Mouse (Mus musculus): ENCODE data around the gene Slc9a5.
A peak's percentile ranks its signal among the peaks of the same experiment; 100 is the strongest.

Gene Slc9a5

DNA sequence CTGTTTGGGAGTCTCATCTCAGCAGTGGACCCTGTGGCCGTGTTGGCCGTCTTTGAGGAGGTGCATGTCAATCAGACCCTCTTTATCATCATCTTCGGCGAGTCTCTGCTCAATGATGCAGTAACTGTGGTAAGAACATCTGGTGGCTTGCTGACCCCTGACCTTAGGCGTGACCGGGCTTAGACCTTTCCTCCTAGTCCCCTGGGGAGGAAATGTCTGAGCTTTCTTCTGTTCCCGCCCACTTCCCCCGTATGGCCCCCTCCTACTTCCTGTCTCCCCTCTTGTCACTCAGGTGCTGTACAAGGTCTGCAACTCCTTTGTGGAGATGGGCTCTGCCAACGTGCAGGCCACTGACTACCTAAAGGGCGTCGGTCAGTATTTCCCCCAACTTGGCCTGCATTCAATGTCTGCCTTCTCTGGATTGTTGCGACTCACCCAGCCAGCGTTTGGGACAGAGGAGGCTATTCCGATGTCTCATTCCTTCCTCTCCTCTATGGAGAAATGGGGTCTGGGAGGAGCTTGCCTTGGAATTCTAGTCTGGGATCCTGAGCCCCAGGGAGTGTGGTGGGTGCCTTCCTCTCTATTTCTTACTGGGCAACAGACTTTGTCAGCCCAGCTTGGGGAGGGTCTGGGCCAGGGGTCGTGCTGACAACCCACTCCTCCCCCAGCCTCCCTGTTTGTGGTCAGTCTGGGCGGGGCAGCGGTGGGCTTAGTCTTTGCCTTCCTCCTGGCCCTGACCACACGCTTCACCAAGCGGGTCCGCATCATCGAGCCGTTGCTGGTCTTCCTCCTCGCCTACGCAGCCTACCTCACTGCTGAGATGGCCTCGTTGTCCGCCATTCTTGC is 6.8 kb downstream of the Slc9a5 start:
- DNase-seq, result no peak

GRCm38 (mm10) chr8:105356681-105357080 is 8.0 kb downstream of the Slc9a5 start:
- DNase-seq, result no peak

GRCm38 (mm10) chr8:105359208-105359607 is 10.6 kb downstream of the Slc9a5 start:
- no peak for DNase-seq

- DNase-seq, result no peak
These were observed 11.0 kb downstream of the Slc9a5 start for GRCm38 (mm10) chr8:105359646-105360045.

- no peak for DNase-seq
These were observed 13.4 kb downstream of the Slc9a5 start for GRCm38 (mm10) chr8:105361751-105362702.

GRCm38 (mm10) chr8:105367107-105367506 is 18.5 kb downstream of the Slc9a5 start:
- peak; percentile 49 for DNase-seq

GRCm38 (mm10) chr8:105372473-105372872 is 23.8 kb downstream of the Slc9a5 start:
- no peak for DNase-seq

DNA sequence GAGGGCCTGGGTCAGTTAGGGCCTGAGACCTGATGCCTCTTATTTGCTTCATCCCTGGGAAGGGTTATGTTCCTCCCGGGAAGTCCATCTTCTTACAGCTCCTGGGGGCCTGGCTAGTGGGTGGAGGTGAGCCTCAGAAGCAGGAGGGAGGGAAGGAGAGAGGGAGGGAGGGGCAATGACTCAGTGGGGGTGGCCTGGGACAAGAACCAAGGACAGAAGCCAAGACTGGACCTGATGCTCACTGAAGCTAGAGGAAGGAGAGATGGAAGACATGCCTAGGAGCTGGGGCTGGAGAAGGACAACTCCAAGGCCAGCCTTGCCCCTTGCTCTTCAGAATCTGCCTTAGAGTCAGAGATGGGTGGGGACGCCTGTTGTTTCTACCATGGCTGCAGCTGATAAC is 24.4 kb downstream of the Slc9a5 start, which contains the start of gene Plekhg4:
Gene Plekhg4 (plus strand): TSS at position 243 of the 400 bp plus-strand sequence.
- DNase-seq, result no peak

- DNase-seq, result peak; percentile 42
These were observed 25.9 kb downstream of the Slc9a5 start for GRCm38 (mm10) chr8:105374513-105374966.

- peak; percentile 50 for DNase-seq
These were observed 30.0 kb downstream of the Slc9a5 start for GRCm38 (mm10) chr8:105378673-105379072.

GRCm38 (mm10) chr8:105380308-105380707 is 31.7 kb downstream of the Slc9a5 start:
- DNase-seq, result no peak

DNA sequence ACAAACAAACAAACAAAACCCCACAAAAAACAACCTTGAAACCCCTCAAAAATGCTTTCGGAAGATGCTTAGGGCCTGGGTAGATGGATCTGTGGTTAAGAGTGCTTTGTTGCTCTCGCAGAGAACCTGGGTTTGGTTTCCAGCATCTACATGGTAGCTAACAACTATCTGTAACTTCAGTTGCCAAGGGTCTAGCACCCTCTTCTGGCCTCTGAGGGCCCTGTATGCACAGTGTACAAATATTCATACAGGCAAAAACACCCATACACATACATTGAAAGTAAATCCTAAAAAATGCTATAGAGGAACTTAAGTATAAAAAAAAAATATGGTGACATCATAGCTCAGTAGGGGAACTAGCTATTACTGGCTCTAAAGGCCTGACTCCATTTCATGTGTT is 35.4 kb downstream of the Slc9a5 start:
- DNase-seq, result no peak

DNA sequence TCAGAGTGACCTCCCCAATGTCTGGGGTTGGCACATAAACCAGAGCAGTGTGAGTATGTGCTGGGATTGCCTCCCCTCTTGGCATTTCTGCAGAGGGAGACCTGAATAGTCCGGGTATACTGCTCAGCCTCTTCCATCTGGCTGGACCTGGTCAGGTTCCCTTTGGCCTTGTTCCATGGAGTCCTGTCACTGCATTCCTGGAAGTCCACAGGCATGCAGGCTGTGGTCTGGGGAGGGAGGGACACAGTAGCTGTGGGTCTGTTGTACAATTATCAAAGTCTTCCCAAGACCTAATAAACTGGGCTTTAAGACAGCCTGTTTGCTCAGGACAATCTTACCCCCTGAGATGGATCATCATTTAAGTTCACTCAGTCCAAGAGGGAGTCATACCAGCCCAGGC is 38.5 kb downstream of the Slc9a5 start:
- no peak for DNase-seq

- no peak for DNase-seq
These were observed 40.5 kb downstream of the Slc9a5 start for GRCm38 (mm10) chr8:105389096-105389495.

DNA sequence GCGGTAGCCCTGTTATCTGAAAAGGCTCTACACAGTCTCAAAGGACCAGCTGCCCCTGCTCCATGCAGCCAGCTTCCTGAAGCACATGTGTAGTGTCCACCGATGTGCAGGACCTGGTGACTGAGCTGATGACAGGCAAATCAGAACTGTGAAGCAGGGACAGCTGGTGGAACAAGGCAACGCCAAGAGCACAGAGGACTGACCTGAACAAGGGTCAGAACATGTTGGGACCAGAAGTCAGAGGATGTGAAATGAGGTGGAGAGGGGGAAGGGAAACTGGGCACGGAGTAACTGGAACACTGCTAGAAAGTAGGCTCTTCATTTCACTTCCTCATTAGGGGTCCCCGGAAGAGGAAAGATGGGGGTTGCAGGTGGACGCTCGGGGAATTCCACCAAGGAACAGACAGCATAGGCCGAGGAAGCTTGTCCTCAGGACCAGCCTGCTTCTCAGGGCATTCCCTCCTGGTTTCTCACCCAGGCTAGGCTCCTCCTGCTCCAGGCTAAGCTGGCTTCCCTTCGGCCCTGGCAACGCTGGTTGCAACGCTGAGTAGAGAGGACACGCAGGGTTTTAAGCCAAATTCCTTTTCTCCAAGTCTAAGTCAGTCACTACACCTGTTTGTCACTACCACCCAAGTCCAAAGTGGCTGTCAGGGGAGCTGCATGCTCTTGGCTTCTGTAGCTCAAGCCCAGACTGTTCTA is 44.6 kb downstream of the Slc9a5 start:
- DNase-seq, result no peak

GRCm38 (mm10) chr8:105393915-105394314 is 45.3 kb downstream of the Slc9a5 start:
- no peak for DNase-seq

DNA sequence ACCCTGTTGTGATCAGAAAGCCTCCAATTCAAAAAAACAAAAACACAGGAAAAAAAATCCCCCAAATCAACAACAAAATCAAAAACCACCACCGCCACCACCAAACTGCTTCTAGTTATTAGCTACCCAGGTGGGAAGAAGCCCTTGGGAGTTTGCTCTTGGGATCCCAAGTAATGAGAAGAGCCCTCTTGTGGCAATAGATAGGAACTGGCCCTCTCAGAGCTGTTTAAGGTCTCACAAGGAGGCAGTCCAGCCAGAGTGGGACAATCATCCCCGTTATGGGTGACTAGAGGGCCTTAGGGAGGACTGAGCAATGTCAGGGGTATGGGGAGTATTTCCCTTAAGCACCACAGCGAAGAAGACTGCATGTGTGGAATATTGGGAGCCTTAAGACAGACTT is 49.1 kb downstream of the Slc9a5 start:
- no peak for DNase-seq

- DNase-seq, result no peak
These were observed 51.4 kb downstream of the Slc9a5 start for GRCm38 (mm10) chr8:105400016-105400415.

DNA sequence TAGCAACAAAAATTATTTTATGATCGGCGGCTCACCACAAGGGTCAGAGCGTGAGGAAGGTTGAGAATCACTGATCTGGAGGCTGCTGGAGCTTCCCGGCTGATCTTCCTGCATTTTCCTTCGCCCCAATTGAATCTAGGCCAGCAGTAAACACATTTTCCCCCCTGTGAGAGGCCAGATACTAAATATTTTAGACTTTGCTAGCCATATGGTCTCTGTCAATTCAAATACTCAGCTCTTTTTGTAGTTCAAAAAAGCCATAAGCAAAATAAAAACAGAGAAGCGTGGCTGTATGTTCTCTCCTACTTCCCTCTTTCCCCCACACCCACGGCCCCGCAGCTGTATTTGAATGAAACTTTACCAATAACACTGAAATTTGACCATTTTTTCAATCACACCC is 54.8 kb downstream of the Slc9a5 start:
- no peak for DNase-seq

DNA sequence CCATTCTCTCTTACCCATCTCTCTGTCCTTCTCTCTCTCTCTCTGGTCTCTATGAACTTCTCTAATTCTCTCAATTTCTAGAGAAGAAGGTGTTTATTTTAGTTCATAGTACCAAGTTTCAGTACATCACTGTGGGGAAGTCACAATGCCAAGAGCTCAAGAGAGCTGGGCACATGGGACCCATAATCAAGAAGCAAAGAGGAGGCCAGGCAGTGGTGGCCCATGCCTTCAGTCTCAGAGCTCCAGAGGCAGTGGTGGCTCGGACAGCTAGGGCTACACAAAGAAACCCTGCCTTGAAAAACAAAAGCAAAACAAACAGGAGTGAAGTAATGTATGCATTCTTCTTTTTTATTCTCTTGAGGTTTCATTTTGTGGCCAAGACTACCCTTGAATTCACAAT is 55.9 kb downstream of the Slc9a5 start:
- no peak for DNase-seq

DNA sequence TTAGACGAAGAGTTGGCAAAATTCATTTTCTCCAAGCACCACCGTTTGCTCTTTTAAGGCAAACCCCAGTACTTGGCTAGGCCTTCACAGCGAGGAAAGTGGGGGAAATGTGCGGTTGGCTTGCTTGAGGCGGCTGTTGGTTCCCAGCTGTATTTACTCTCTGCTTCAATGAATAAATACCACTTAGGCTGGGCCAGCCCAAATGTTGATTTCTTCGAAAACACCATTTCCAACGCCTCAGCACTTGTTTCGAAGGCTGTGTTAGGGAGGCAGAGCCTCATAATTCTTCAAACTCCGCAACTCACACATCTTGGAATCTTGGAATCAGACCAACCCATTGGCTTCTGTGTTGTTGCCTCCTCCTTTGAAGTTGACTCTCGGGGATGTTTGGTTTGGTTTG is 57.8 kb downstream of the Slc9a5 start:
- no peak for DNase-seq

GRCm38 (mm10) chr8:105408331-105408730 is 59.7 kb downstream of the Slc9a5 start:
- DNase-seq, result no peak

DNA sequence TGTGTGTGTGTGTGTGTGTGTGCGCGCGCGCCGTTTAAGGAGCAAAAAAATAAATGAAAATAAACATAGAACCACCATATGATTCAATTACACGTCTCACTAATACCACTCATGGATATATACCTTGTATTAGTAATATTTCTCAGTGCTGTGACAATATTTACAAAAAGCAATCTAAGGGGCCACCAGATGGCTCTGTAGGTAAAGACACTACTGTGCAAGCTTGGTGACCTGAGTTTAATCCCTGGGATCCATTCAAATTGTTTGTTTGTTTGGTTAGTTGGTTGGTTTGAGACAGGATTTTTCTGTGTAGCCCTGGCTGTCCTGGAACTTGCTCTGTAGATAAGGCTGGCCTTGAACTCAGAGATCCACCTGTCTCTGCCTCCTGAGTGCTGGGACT is 61.3 kb downstream of the Slc9a5 start:
- no peak for DNase-seq
